Mouse (Mus musculus): ENCODE results near the gene Slc17a2. TPM values are rescaled to one million over a fixed set of nuclear protein-coding genes. Genes with fewer than 3 reads are reported as not detected.

Slc17a2 gene
- total and polyA plus RNA-seq, 3 experiments: not detected

DNA sequence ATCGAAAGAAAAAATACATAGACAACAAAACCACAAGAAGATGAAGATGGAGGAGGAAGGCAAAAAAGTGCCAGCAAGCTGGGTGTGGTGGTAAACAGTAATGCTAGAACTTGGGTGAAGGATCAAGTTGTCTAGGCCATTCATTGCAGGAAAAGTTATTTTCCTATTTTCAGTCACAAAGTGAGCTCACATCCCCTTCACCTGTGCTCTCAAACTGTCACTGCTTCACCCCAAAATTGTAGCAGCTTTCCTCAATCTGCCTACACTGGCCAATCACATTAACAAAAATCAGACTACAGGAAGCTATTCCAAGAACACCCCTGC, 46.9 kb upstream of the Slc17a2 start:
- DNase-seq (ENCODE audit: extremely low read depth): no peak
- H3K79me2 ChIP-seq (replicated peaks; ENCODE audit: control insufficient read depth, extremely low read depth, insufficient read depth, poor library complexity, severe bottlenecking): no peaks in the 10 kb centered on the region
- H3K4me2 ChIP-seq (ENCODE audit: insufficient read depth, low read depth, poor library complexity, severe bottlenecking): peak overlapping the region; percentile 96
- peaks cover 3 to 55% of the 10 kb centered on the region in 2 experiments; a peak in 3 of 4 replicates for H3K4me1 ChIP-seq (ENCODE audit: control insufficient read depth in 1 of 2, insufficient read depth in 2 of 2)
- no peaks in the 10 kb centered on the region for H3K9me3 ChIP-seq (replicated peaks; ENCODE audit: low read length)
- dilution Hi-C loops (cut with MboI; ENCODE audit: extremely low pct_ligation_motif_present, extremely low pct_unique_long_range_greater_than_20kb, low sequenced_read_pairs): no loop called here
- H3K36me3 ChIP-seq (replicated peaks in 1 of 2; ENCODE audit: control insufficient read depth in 1 of 2, insufficient read depth in 1 of 2, low read length in 1 of 2): no peaks in the 10 kb centered on the region
- in situ Hi-C loops (cut with MboI; ENCODE audit: low pct_ligation_motif_present, low pct_unique_long_range_greater_than_20kb, low sequenced_read_pairs): loop anchor here (25.0 kb wide), 1 partner anchor 1723 kb away; the partner anchor contains the start of genes Hist1h2ag, Hist1h2ah, Hist1h2bj and Hist1h2bk
- H3K27me3 ChIP-seq (replicated peaks): no peaks in the 10 kb centered on the region
- peak overlapping the region; percentile 98 for H3K9ac ChIP-seq (ENCODE audit: insufficient read depth, low read depth)
- TF ChIP-seq HCFC1 (IDR thresholded peaks at IDR 0.05; ENCODE audit: low read depth, low read length) (0 out of 2 replicates have a peak, but pooled peaks have one; percentile 5), MAZ (IDR thresholded peaks at IDR 0.05; ENCODE audit: low read depth, low read length) (no peak), SMC3 (IDR thresholded peaks at IDR 0.05; ENCODE audit: low read depth, low read length) (no peak), NRF1 (IDR thresholded peaks at IDR 0.05; ENCODE audit: low read depth, low read length) (no peak), EP300 (IDR thresholded peaks at IDR 0.05; ENCODE audit: low read length) (peak; percentile 43; the same call in 1 of the 2 replicates), TCF12 (IDR thresholded peaks at IDR 0.05; ENCODE audit: low read depth, low read length) (no peak), GABPA (IDR thresholded peaks at IDR 0.05; ENCODE audit: insufficient replicate concordance, low read depth, low read length) (no peak), CHD1 (IDR thresholded peaks at IDR 0.05; ENCODE audit: low read depth, low read length) (no peak), MYC (IDR thresholded peaks at IDR 0.05; ENCODE audit: low read depth, low read length) (no peak; the same call in 1 of the 2 replicates), TBP (conservative IDR thresholded peaks at IDR 0.05; ENCODE audit: low read depth, low read length) (no peak), ZKSCAN1 (IDR thresholded peaks at IDR 0.05; ENCODE audit: borderline replicate concordance, low read depth, low read length) (no peak), BHLHE40 (IDR thresholded peaks at IDR 0.05; ENCODE audit: low read depth, low read length) (0 out of 2 replicates have a peak, but pooled peaks have one; percentile 28), MEF2A (IDR thresholded peaks at IDR 0.05; ENCODE audit: borderline replicate concordance, low read depth, low read length) (no peak), NELFE (IDR thresholded peaks at IDR 0.05; ENCODE audit: low read depth, low read length) (no peak; the same call in 1 of the 2 replicates), RAD21 (IDR thresholded peaks at IDR 0.05; ENCODE audit: low read depth, low read length) (no peak), USF2 (conservative IDR thresholded peaks at IDR 0.05; ENCODE audit: low read depth, low read length) (no peak), POLR2A (IDR thresholded peaks at IDR 0.05; ENCODE audit: low read depth, low read length) (no peak; the same call in 1 of the 2 replicates), JUND (conservative IDR thresholded peaks at IDR 0.05; ENCODE audit: low read depth, low read length) (peak; percentile 56; the same call in 1 of the 2 replicates), RCOR1 (conservative IDR thresholded peaks at IDR 0.05; ENCODE audit: low read depth, low read length) (peak; percentile 29; the same call in 1 of the 2 replicates), MAFK (IDR thresholded peaks at IDR 0.05; ENCODE audit: insufficient replicate concordance, low read length) (no peak), ZNF384 (IDR thresholded peaks at IDR 0.05; ENCODE audit: low read depth, low read length) (no peak), E2F4 (IDR thresholded peaks at IDR 0.05; ENCODE audit: insufficient replicate concordance, low read depth, low read length) (0 out of 2 replicates have a peak, but pooled peaks have one; percentile 40), USF1 (IDR thresholded peaks at IDR 0.05; ENCODE audit: low read depth, low read length) (no peak), JUN (IDR thresholded peaks at IDR 0.05; ENCODE audit: insufficient read depth, low read depth, low read length) (peak; percentile 30; the same call in 1 of the 2 replicates), SIN3A (IDR thresholded peaks at IDR 0.05; ENCODE audit: low read length) (peak; percentile 40; the same call in 1 of the 2 replicates), CHD2 (IDR thresholded peaks at IDR 0.05; ENCODE audit: low read length) (0 out of 2 replicates have a peak, but pooled peaks have one; percentile 10), IRF4 (IDR thresholded peaks at IDR 0.05; ENCODE audit: low read depth, low read length) (0 out of 2 replicates have a peak, but pooled peaks have one; percentile 50), POLR2AphosphoS2 (IDR thresholded peaks at IDR 0.05; ENCODE audit: low read depth, low read length) (no peak), ZC3H11A (IDR thresholded peaks at IDR 0.05; ENCODE audit: low read depth, low read length) (no peak), MAX (IDR thresholded peaks at IDR 0.05; ENCODE audit: low read length) (no peak; the same call in 1 of the 2 replicates), PAX5 (IDR thresholded peaks at IDR 0.05; ENCODE audit: low read length) (no peak), ELF1 (IDR thresholded peaks at IDR 0.05; ENCODE audit: low read depth, low read length) (no peak), UBTF (IDR thresholded peaks at IDR 0.05; ENCODE audit: low read depth, low read length) (no peak), CTCF (conservative IDR thresholded peaks at IDR 0.05 in 1 of 2, IDR thresholded peaks at IDR 0.05 in 1 of 2; ENCODE audit: low read depth in 2 of 2, low read length in 2 of 2) (no peak), ETS1 (conservative IDR thresholded peaks at IDR 0.05; ENCODE audit: low read depth, low read length) (no peak), MXI1 (IDR thresholded peaks at IDR 0.05; ENCODE audit: low read depth, low read length) (no peak), KAT2A (IDR thresholded peaks at IDR 0.05; ENCODE audit: insufficient replicate concordance, low read length) (0 out of 2 replicates have a peak, but pooled peaks have one; percentile 33), ZMIZ1 (IDR thresholded peaks at IDR 0.05; ENCODE audit: low read depth, low read length) (no peak)
- peak overlapping the region; percentile 84 for H3K27ac ChIP-seq (ENCODE audit: insufficient read depth, low read depth)
- peak overlapping the region; percentile 45 to 49 (median 48) for H3K4me3 ChIP-seq (replicated peaks in 1 of 3; ENCODE audit: low read depth in 2 of 3, low read length in 2 of 3, poor library complexity in 1 of 3)
